Mouse (Mus musculus): ENCODE measurements around the gene Ptp4a2.
"Not testable (repeated sequence)": the region's sequence is repeated elsewhere in the genome, so short reads cannot be mapped to it uniquely, and the experiment has no call there.

The Ptp4a2 gene

GRCm38 (mm10) chr4:129810798-129811604 is at the start of gene Ptp4a2:
TSS of gene Ptp4a2 (plus strand) at chr4:129811219.
- in situ Hi-C loops (cut with MboI, MseI) = loop anchor here (10.0 kb wide), 1 partner anchor 66 kb away; the partner anchor contains the start of gene Khdrbs1

GRCm38 (mm10) chr4:129761606-129762005 is 49.4 kb upstream of the Ptp4a2 start:
- in situ Hi-C loops (cut with MboI, MseI) = no loop called here

- in situ Hi-C loops (cut with MboI, MseI) = not testable (repeated sequence)
Observed at GRCm38 (mm10) chr4:129762496-129762895, 48.5 kb upstream of the Ptp4a2 start.

- in situ Hi-C loops (cut with MboI, MseI) = no loop called here
Observed at GRCm38 (mm10) chr4:129765351-129765750, 45.7 kb upstream of the Ptp4a2 start.

- in situ Hi-C loops (cut with MboI, MseI) = no loop called here
Observed at GRCm38 (mm10) chr4:129767782-129768181, 43.2 kb upstream of the Ptp4a2 start.

- in situ Hi-C loops (cut with MboI, MseI) = not testable (repeated sequence)
Observed at GRCm38 (mm10) chr4:129768742-129769141, 42.3 kb upstream of the Ptp4a2 start.

- in situ Hi-C loops (cut with MboI, MseI) = no loop called here
Observed at GRCm38 (mm10) chr4:129770600-129770999, 40.4 kb upstream of the Ptp4a2 start.

GRCm38 (mm10) chr4:129771314-129771671 is 39.7 kb upstream of the Ptp4a2 start:
- in situ Hi-C loops (cut with MboI, MseI) = no loop called here

GRCm38 (mm10) chr4:129771672-129772521 is 39.1 kb upstream of the Ptp4a2 start:
- in situ Hi-C loops (cut with MboI, MseI) = no loop called here

GRCm38 (mm10) chr4:129781881-129782675 is 28.9 kb upstream of the Ptp4a2 start:
- in situ Hi-C loops (cut with MboI, MseI) = loop anchor here (5.0 kb wide), 2 partner anchors 60 to 140 kb away; no protein-coding TSS in a partner anchor

GRCm38 (mm10) chr4:129782857-129783331 is 28.1 kb upstream of the Ptp4a2 start:
- in situ Hi-C loops (cut with MboI, MseI) = loop anchor here (5.0 kb wide), 2 partner anchors 59 to 139 kb away; no protein-coding TSS in a partner anchor

GRCm38 (mm10) chr4:129783506-129783905 is 27.5 kb upstream of the Ptp4a2 start:
- in situ Hi-C loops (cut with MboI, MseI) = loop anchor here (5.0 kb wide), 2 partner anchors 59 to 139 kb away; no protein-coding TSS in a partner anchor

- in situ Hi-C loops (cut with MboI, MseI) = no loop called here
Observed at GRCm38 (mm10) chr4:129785178-129785577, 25.8 kb upstream of the Ptp4a2 start.

- in situ Hi-C loops (cut with MboI, MseI) = no loop called here
Observed at GRCm38 (mm10) chr4:129788693-129789092, 22.3 kb upstream of the Ptp4a2 start.

GRCm38 (mm10) chr4:129789635-129790034 is 21.4 kb upstream of the Ptp4a2 start:
- in situ Hi-C loops (cut with MboI, MseI) = no loop called here

GRCm38 (mm10) chr4:129790475-129790874 is 20.5 kb upstream of the Ptp4a2 start:
- in situ Hi-C loops (cut with MboI, MseI) = no loop called here

- in situ Hi-C loops (cut with MboI, MseI) = no loop called here
Observed at GRCm38 (mm10) chr4:129791399-129791798, 19.6 kb upstream of the Ptp4a2 start.

GRCm38 (mm10) chr4:129792666-129793202 is 18.3 kb upstream of the Ptp4a2 start:
- in situ Hi-C loops (cut with MboI, MseI) = no loop called here

- in situ Hi-C loops (cut with MboI, MseI) = no loop called here
Observed at GRCm38 (mm10) chr4:129793713-129794329, 17.2 kb upstream of the Ptp4a2 start.

GRCm38 (mm10) chr4:129795151-129795860 is 15.7 kb upstream of the Ptp4a2 start:
- in situ Hi-C loops (cut with MboI, MseI) = no loop called here
